Mouse (Mus musculus): ENCODE measurements around the gene Ciita. TPM values are rescaled to one million over a fixed set of nuclear protein-coding genes. Genes with fewer than 3 reads are reported as not detected.

Ciita gene
- 3.0 and 4.2 TPM in 2 replicates for polyA plus RNA-seq (2012; rRNA removed)

DNA sequence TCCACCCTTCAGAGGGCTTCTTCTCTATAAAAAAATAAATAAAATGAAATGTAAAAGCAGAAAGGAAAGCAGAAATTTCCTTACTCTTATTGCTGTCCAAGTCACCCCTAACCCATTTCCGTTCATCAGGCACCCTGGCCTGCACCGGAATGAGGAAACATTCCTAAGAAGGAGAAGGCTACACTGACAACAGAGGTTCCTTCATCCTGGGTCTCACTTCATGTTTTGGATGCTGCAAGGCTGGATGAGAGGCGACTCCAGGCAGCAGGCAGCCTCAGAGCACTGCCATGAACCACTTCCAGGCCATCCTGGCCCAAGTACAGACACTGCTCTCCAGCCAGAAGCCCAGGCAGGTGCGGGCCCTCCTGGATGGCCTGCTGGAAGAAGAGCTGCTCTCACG, at the start of gene Ciita:
TSS of gene Ciita (plus strand) at position 203 of the 400 bp plus-strand sequence.
- no peak for DNase-seq (ENCODE audit: low spot score)

DNA sequence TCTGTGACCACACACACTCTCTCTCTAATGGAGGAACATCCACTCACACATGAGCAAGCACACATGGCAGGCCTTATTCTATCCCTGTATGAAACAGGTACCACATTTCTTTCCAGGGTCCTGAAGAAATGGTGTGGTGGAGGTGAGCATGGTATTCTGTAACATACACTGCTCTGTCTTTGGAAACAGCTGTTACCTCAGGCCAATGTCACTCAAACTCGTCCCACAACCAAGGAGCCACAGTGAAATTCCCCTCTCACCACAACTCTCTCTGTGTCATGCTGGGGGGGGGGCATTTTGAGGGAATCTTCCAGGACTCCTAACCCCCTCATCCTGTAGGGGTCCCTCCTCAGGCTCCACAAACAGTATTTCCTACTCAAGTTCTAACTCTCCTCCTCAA, 47.9 kb upstream of the Ciita start:
- no peak for DNase-seq (ENCODE audit: low spot score)

DNA sequence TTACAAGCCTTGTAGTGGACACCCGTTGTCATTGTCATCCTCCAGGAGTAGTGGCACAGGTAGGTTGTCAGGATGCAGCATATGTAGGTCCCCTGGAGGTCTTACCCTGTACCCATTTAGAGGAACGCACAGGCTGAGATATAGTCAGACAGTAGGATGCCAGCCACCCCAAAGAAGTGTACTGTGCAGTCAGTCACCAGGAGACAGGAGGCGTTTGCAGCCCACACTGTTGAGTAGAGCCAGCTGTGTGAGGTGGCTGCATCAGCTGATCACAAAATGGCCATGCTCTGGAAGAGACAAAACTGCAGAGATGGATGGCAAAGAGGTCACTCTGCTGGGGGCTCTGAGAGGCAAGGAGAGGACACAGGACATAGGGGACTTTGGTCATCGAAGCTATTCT, 47.5 kb upstream of the Ciita start:
- DNase-seq (ENCODE audit: low spot score) = no peak

DNA sequence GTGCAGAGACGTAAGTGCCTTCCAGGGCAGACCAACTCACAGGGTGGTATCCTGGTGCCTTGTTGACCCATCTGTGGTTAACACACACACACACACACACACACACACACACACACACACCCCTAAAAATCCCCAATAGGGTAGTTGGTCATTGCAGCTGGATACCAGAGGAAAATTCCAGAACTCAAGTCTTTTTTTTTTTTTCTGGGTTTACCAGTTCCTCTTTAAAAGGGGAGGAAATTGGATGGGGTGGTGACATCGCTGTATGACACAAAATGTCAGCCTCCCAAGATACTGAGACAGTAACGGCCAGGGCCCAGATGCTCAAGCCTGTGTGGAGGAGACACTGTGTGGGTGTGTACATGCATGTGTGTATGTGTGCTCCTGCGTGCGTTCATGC, 46.5 kb upstream of the Ciita start:
- DNase-seq (ENCODE audit: low spot score) = no peak

DNA sequence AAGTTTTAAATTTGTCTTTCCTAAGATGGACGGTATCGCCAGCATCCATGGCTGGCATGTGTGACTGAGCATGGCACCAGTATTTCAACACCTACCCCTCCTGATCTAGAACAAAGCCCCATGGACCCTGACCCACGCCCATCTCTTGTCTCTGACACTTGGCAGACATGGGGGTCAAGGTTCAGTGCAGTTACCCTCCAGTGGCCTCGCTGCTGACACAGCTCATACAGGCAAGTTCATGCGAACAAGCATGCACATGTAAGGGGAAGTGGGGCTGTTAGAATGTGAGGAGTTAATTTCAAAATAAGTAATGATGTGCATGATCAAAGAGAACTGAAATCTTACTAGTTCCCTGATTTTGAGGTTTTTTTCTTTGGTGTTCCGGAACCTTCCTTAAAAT, 43.7 kb upstream of the Ciita start:
- DNase-seq (ENCODE audit: low spot score) = no peak

DNA sequence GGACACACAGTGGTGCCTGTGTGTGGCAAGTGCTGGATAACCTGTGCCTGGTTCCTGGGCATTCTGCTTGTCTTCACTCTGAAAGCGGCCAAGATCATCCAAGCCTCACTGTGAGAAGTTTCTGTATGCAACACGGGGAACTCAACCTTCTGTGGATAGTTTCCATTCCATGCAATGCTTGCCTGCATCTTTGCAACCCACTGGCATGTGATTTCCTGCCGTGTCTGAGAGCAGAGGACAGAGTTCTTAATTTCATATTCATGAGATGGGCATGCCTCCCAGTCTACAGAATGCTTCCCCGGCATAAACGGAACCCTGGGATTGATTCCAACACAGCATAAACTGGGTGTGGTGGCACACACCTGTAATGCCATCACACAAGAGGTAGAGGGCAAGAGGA, 41.8 kb upstream of the Ciita start:
- DNase-seq (ENCODE audit: low spot score) = no peak

DNA sequence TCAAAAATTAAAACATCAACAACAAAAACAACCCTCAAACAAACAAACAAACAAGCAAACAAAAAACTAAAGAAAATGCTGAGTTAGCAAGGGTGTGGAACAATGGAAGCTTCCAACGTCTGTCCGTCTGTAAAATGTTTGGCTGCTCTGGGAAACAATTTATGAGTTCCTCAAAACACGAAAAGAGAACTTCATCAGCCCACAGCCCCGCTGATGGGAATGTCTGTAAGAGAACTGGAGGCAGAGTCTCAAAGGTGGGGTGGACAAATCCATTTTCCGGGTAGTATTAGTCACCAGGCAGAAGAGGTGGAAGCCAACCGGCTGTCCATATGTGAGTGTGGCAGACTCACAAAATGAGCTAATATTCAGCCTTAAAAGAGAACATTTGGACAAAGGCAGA, 38.5 kb upstream of the Ciita start:
- no peak for DNase-seq (ENCODE audit: low spot score)

DNA sequence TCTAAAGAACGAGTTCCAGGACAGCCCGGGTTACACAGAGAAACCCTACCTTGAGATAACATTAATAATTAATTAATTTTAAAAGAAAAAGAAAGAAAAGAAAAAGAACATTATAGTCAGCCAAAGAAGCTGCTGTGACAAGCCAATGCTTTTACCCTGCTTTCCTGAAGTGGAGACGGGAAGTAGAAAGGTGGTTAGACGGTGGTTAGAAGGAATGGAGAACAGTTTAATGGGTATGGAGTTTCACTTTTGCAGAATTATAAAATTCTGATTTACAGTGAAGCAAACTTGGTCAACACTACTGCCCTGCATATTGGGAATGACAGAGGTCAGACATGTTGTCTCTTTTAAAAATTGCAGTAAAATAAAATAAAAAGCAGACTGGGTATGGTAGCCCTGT, 38.1 kb upstream of the Ciita start:
- DNase-seq (ENCODE audit: low spot score) = no peak

DNA sequence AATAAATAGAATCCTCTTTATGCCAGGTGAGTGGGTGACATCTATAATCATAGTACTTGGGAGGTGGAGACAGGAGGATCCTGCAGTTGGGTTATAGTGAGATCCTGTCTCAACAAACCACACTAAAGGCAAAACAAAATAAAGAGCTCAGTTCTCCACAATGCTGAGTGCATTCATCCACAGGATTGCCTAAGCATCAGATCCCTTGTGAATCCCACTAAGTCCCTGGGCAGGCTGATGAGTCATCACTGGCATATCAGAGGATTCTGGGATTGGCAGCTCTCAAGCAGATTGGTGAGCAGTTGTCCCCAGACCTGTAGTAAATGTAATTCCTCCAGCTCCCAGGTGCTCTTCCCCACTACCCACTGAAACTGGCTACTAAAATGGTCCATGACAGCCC, 36.1 kb upstream of the Ciita start:
- no peak for DNase-seq (ENCODE audit: low spot score)

DNA sequence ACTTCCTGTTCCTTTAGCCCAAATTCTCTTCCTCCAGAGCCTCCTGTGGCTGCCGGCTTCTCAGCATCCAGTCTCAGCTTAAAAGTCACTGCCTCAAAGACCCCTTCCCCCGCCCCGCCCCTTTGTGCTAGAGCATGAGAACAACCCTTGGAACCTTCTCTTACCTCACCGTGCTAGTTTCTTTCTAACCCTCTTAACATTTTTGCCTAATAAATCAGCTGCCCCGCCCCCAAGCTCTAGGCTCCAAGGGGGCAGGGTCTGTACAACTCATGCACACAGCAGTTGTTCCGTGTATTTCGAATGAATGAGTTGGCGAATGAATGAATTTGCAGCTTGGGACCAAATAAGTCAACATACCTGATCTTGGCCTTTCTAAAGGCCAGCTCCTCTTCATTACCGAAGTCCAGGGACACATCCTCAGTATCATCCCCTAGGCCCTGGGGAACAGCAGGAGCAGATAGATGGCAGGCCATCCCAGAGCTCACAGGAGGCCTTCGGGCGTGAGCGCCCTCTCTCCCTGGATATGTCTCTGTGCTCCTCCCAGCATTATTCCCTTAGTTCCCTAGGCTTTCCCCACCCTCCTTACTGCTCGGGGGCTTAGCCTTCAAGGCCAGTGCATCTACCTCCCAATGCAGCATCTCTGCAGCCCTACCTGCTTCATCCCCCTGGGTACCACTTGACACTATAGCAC, 33.1 kb upstream of the Ciita start:
- no peak for DNase-seq (ENCODE audit: low spot score)

DNA sequence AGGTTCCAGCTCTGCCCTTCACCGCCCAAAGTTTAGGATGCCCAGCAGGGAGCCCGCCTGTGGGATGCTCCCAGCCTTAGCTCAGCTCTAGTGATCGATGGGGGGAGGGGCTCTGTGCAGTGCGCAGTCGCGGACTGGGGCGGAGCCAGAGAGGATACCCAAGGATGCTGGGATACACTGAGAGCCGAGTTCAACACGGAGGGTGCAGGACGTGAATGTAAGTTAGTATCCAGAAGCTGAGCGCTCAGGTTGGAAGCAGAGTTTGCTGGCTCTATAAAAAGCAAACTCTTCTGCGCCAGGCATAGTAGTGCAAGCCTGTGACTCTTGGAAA, 32.6 kb upstream of the Ciita start, which contains the start of gene Tvp23a:
TSS of gene Tvp23a (minus strand) at position 99 of the 331 bp plus-strand sequence.
- DNase-seq (ENCODE audit: low spot score) = no peak

DNA sequence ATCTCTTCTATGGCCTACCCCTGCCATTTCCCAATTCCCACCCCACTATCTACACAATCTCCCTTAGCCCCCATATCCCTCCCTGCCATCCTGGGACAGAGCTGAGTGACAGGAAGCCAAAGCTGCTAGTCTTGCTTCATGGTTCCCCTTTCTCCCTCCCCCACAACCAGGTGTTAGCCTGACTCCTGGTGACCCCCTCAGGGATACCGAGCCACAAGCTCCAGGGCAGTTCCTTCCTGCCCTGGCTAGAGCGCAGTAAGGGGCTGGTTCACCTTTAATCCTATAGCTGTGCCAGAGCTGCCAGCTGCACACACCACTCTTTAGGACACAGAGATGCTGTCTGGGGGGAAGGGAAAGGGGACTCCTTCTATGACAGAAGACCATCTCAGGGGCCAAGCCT, 32.1 kb upstream of the Ciita start:
- DNase-seq (ENCODE audit: low spot score) = no peak

DNA sequence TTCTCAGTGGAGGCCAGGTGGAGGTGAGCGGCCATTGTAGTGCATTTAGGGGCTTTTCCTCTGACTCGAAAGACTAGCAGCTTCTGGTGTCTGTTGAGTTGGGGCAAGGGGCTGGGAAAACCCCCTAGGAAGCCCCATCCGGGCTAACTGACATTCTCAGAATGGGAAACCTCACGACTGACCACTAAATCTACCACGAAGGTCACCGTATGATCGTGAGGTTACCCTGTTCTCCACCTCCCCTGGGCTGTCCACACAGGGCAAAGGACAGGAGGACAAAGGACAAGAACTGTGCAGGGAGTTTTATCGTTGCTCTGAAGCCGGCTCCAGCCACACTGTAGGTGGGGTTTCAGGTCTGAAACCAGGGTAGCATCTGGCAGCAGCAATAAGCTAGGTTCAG, 30.9 kb upstream of the Ciita start:
- no peak for DNase-seq (ENCODE audit: low spot score)

DNA sequence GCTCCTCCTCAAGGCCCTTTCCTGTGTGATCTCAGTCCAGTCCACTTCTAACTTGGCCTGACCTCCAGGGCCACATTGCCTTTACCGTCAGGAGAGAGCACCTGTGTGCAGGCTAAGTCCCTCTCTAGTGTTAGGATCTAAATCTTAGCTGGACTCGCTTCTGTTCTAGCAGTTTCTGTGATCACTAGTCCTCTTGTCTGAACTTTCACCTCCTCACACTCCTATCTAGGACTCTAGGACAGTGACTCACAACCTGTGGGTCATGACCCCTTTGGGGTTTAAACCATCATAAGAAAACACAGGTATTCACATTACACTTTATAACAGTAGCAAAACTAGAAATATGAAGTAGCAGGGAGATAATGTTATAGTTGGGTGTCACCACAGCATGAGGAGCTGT, 28.0 kb upstream of the Ciita start:
- DNase-seq (ENCODE audit: low spot score) = no peak

DNA sequence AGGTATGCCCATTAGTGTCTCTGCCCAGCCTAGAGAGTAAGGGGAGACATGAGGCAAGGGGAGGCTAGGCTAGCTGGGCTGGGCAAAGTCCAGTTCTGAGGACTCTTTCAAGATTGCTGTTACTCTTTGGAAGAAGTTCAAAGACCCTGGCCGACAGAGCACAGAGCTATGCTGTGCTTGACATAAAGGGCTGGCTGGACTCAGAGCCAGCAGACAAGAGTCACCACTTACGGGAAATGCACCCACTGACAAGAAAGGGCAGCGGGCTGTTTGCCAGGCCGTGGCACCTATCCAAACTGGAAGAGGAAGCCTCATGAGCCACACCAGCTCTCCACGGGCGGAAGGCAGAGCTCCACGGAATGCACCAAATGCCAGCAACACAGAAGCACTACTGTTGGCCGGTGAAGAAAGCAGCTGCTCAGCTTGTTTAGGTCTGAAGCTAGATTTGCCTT, 27.4 kb upstream of the Ciita start:
- DNase-seq (ENCODE audit: low spot score) = peak; percentile 45

DNA sequence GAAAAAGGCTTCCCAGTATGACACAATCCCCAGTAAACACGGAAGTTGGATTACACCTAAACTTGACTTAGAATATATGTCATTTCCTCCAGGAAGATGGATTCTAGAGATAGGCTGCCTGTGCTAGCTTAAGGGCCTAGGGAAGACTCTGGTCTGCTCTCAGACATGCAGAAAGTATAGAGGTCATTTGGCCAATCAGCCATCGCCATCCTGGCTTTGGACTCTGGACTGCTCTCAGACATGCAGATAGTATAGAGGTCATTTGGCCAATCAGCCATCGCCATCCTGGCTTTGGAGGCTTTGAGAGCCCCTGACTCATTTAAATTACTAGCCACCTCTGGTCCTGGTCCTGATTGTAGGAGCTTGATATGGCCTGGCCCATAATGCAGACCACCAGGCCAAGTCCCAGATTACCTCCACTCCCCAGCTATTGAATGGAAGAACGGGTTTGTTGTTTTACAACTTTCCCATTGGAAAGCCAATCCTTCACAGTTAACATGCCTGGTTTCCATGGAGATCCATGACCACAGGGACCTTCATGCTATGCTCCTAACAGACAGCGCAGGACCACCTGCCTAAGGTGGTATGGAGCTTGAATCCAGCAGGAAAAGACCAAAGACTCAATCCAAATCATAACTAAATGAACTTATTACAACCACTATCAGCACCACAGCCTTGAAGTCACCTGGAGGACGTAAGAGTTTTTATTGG, 25.8 kb upstream of the Ciita start:
- no peak for DNase-seq (ENCODE audit: low spot score)

DNA sequence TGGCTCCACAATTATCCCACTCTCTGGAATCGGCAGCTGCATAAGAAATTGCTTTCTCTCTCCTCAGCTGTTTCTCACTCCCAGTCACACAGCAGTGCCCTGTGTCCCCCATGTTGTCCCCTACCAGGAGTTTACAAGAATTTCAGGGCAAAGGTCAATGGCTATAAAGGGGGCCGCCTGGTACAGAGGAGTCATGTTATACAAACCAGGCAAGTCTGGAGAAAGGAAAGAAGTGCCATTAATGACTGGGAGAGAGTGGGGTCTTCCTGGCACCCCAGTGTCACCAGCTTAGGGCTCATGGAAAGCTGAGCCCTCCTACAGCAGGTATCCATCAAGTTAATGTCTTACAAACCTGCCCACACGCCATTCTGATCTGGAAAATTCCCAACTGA, 25.3 kb upstream of the Ciita start:
- DNase-seq (ENCODE audit: low spot score) = no peak

DNA sequence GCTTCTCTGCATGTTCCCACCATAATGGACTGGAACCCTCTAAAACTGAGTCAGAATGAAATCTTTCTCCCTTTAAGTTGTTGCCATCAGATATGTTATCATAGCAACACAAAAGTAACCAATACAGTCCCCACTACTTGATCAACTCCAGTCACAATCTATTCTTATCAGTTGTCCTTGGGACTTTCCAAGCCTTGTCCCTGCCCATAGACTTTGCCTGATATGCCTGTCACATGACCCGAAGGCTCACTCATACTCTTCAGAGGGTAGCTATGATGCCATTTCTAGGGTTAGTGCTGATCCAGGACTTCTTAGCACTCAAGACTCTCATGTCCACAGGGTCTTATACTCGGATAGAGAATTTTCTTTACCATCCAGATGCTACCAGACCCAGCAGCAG, 19.7 kb upstream of the Ciita start:
- DNase-seq (ENCODE audit: low spot score) = no peak

DNA sequence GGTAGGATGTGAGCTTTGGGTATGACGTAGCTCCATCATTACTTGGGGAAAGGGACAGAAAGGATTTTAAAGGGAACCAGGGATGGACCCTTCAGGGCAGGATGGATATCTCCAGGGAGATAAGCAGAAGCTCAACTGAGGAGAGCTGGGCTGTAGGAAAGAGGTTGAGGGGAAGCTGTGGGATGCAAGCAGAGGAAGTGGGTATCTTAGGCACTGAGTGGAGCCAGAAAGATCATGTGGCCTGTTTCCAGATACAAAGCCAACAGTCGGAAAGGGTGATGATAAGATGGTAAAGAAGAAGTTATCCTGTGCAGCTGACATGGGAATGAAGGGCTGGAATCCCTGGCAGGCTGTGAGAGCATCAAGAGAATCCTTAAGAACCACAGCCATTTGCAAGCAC, 18.7 kb upstream of the Ciita start:
- DNase-seq (ENCODE audit: low spot score) = no peak

DNA sequence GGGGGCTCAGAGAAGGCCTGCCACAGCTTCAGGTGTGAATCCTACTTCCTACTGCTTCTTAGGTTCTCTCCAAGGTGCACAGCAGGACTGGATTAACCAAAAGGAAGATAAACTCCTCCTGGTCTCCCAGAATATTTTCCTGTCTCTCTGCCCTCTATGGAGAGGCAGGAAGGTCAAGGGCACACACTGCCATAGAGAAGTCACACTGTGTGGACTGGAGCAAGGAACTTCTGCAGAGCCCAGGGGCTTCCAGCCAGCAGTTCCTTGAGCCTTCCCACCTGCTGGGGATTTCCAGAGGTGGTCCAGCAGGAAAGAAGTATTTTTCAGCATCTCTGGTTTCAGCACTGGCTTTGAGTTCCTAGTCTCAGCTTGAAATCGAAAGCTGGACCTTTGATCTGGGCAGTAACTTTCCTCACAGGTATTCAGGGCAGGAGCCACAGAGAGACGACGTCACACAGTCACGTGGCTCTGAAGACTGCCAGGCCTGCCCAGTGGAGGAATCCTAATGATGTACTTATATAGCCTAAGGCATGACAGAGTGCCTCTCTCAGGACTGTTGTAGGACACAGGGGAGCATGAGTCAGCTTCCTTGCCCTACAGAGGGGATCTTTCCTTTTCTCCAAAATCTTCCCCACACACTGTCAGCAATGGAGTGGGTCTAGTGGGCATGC, 14.7 kb upstream of the Ciita start:
- DNase-seq (ENCODE audit: low spot score) = no peak

DNA sequence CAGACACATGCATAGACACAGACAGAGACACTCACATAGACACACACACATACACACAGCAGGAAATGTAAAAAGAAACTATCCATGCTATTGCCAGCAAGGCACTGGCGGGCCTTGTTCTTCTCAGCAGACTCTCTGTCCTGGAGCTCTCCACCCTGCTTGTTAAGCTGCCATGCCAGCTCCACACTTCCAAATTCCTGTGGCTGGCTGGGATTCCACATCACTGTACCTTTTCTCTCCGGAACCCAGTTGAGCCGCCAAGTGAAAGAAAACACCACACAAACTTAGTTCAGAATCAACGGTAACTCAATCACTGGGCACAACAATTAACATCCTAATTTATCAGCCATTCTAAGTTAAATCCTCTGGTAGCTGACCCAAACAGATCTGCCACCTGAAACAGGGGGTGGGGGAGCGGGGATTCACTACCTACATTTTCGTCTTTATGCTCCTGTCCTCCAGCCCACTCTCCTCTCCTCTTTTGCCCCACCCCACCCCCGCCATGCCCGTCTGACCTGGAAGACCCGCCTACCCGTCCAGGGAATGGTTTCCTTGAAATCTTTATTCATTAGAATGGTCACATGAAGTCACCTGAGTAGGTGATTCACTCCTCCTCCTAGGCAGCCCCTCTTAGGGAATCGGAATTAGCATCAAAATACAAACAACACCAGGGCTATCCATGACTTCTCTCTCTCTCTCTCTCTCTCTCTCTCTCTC, 12.3 kb upstream of the Ciita start:
- DNase-seq (ENCODE audit: low spot score) = no peak

DNA sequence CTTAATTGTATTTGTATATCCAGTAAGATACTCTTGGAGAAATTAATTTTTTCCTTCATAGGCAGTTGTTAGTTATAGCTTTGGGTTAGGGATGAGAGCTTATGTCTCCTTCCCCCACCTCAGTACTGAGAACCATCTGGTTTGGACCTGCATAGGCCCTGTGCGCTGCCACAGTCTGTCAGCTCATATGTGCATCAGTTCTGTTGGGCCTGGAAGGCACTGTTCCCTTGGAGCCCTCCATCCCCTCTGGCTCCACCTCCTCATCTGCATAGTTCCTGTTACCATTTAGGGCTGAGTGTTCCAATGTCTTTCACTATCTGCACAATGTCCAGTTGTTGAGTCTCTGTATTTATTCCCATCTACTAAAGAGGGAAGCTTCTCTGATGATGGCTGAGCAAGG, 11.7 kb upstream of the Ciita start:
- no peak for DNase-seq (ENCODE audit: low spot score)

DNA sequence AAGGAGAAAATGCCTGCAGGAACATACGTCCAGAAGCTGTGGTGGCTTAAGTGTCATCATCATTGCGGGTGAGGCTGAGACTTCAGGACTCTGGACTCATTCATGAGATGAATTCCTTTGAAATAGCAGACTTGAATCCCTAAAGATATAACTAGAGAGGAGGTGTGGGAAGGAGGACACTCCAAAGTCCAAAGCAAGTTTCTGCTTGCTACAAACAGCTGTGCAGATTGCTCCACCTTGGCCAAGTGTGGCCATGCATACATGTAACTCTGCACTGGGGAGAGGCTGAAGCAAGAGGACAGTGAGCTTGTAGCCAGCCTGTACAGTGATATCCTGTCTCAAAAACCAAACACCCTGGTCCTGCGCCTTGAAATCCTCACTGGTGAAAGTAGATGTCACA, 7.9 kb upstream of the Ciita start:
- no peak for DNase-seq (ENCODE audit: low spot score)
